Mouse (Mus musculus) bone marrow, adult 2 months (tissue): ENCODE data around the gene Fzd2.

Experiments
- CTCF ChIP-seq: fragments of 200-500 bp; IDR thresholded peaks from 2 replicates; pipeline ENCODE4 v1.5.1; 2011; ENCODE audit warnings: low read length, control low read depth; ENCODE audit not compliant: control insufficient read depth, insufficient read depth
- POLR2A ChIP-seq: fragments of 200-500 bp; IDR thresholded peaks from 2 replicates; pipeline ENCODE4 v1.6.1; 2011; ENCODE audit warnings: low read depth, mild to moderate bottlenecking, control low read depth, low read length, borderline replicate concordance; ENCODE audit not compliant: control insufficient read depth

GRCm38 (mm10) chr11:102567157-102567556 lies 37.0 kb upstream of the Fzd2 start:
- TF ChIP-seq POLR2A (no peak), CTCF (no peak)
